Mouse (Mus musculus): ENCODE measurements around the gene Ctsa.
"Not testable (repeated sequence)": the region's sequence is repeated elsewhere in the genome, so short reads cannot be mapped to it uniquely, and the experiment has no call there.

The Ctsa gene

GRCm38 (mm10) chr2:164856309-164857100 is 23.8 kb downstream of the Ctsa start:
- DNase-seq: peak in 1 of 2 experiments; percentile 44

- DNase-seq: peak; percentile 56 to 66
These were observed 24.6 kb downstream of the Ctsa start, which contains the start of gene Pltp for GRCm38 (mm10) chr2:164857101-164857821. Gene Pltp, minus strand, starts transcription at chr2:164857711.

- DNase-seq: no peak
These were observed 25.3 kb downstream of the Ctsa start for GRCm38 (mm10) chr2:164857842-164858553.

GRCm38 (mm10) chr2:164859155-164859554 is 26.5 kb downstream of the Ctsa start:
- no peak for DNase-seq

- DNase-seq: peak; percentile 64 to 88
These were observed 27.2 kb downstream of the Ctsa start for GRCm38 (mm10) chr2:164859640-164860432.

- DNase-seq: no peak
These were observed 28.4 kb downstream of the Ctsa start for GRCm38 (mm10) chr2:164861094-164861493.

- peak; percentile 73 to 77 for DNase-seq
These were observed 29.6 kb downstream of the Ctsa start for GRCm38 (mm10) chr2:164862179-164862861.

- not testable (repeated sequence) for DNase-seq
These were observed 30.7 kb downstream of the Ctsa start for GRCm38 (mm10) chr2:164863411-164863810.

GRCm38 (mm10) chr2:164864593-164864992 is 31.9 kb downstream of the Ctsa start:
- DNase-seq: no peak

GRCm38 (mm10) chr2:164866741-164867551 is 34.3 kb downstream of the Ctsa start:
- peak; percentile 72 to 78 for DNase-seq

GRCm38 (mm10) chr2:164867566-164867965 is 34.9 kb downstream of the Ctsa start:
- peak in 1 of 2 experiments; percentile 53 for DNase-seq

- DNase-seq: no peak
These were observed 35.8 kb downstream of the Ctsa start for GRCm38 (mm10) chr2:164868491-164868890.

- DNase-seq: no peak
These were observed 39.1 kb downstream of the Ctsa start for GRCm38 (mm10) chr2:164871602-164872303.

- DNase-seq: no peak
These were observed 40.9 kb downstream of the Ctsa start for GRCm38 (mm10) chr2:164873621-164874020.

GRCm38 (mm10) chr2:164874239-164874769 is 41.6 kb downstream of the Ctsa start:
- peak; percentile 40 to 74 for DNase-seq

- DNase-seq: not testable (repeated sequence)
These were observed 43.0 kb downstream of the Ctsa start for GRCm38 (mm10) chr2:164875648-164876047.

GRCm38 (mm10) chr2:164877376-164878215 is 44.9 kb downstream of the Ctsa start:
- DNase-seq: not testable (repeated sequence)

GRCm38 (mm10) chr2:164878509-164879227 is 46.0 kb downstream of the Ctsa start:
- DNase-seq: peak; percentile 85 to 92
